Mouse (Mus musculus): ENCODE results near the gene Mbnl2. TPM values are rescaled to one million over a fixed set of nuclear protein-coding genes. Genes with fewer than 3 reads are reported as not detected.

The Mbnl2 gene
- total RNA-seq, 1 experiment, result 33.4 TPM

DNA sequence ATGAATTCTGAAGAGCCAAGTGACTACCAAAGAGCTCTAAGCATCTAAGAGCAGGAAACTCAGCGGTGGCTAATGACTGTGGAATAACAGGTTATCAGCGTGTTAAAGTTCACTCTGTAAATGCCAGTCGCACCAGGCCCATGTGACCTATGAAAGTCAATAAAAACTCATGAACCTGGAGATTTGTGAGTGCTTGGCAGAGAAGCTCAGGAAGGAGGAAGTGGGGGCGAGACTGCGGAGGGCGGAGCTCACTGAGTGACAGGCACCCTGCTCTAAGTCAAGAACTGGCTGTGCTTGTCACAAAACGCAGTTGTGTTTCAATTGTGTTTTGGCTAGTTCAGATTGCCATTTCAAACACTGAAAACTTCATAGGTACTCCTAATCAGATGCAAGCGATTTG, 131.4 kb downstream of the Mbnl2 start:
- Histone ChIP-seq H3K27ac (ENCODE audit: insufficient read depth, low read depth, low read length, poor library complexity, severe bottlenecking) (no peak overlapping the region), H3K4me3 (ENCODE audit: insufficient read depth in 1 of 2, low read depth in 1 of 2, low read length in 2 of 2, poor library complexity in 1 of 2, severe bottlenecking in 1 of 2) (no peak overlapping the region), H3K4me1 (ENCODE audit: control insufficient read depth in 2 of 2, insufficient read depth in 2 of 2, low read length in 2 of 2, poor library complexity in 1 of 2) (no peaks in the 10 kb centered on the region), H3K9me3 (ENCODE audit: control insufficient read depth, insufficient read depth, low read depth, low read length) (no peaks in the 10 kb centered on the region), H3K36me3 (ENCODE audit: control insufficient read depth, insufficient read depth, low read length, poor library complexity, severe bottlenecking) (peaks cover 4% of the 10 kb centered on the region; the same call in 1 of the 2 replicates), H3K9ac (ENCODE audit: insufficient read depth, low read depth, low read length, poor library complexity, severe bottlenecking) (no peak overlapping the region)
- in situ Hi-C loops (cut with MboI; ENCODE audit: low sequenced_read_pairs in 2 of 2, unreplicated experiment in 2 of 2), result no loop called here
- no peak for TF ChIP-seq HCFC1 (IDR thresholded peaks at IDR 0.05; ENCODE audit: borderline replicate concordance, insufficient read depth, low read length)
- TF ChIP-seq ZC3H11A (IDR thresholded peaks at IDR 0.05; ENCODE audit: borderline replicate concordance, low read depth, low read length), result no peak
- TF ChIP-seq MAFK (IDR thresholded peaks at IDR 0.05; ENCODE audit: insufficient read depth, low read depth, low read length), result no peak
- no peak for TF ChIP-seq CHD2 (IDR thresholded peaks at IDR 0.05; ENCODE audit: low read depth, low read length)
- TF ChIP-seq ZNF384 (IDR thresholded peaks at IDR 0.05; ENCODE audit: low read depth, low read length), result no peak
- no peak for DNase-seq (ENCODE audit: low read depth, low spot score)

DNA sequence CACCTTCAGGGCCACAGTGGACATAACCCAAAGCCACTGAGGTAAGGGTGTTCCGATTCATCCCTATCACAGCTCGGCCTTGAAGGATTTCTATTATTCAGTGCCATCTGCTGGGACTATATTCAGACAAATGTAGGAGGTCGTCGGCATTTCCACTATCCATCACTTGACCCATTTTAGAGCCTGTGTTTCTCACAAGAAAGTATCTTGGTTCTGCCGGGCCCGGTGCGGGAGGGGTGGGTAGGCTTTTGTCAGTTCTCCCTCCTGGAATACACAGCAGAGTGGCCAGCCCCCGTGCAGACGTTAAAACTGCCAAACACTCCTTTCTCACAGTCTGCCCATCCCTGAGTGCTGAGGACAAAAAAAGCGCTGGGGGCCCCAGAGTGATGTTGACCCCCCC, 134.4 kb downstream of the Mbnl2 start:
- no peaks in the 10 kb centered on the region for H3K9me3 ChIP-seq (ENCODE audit: control insufficient read depth, insufficient read depth, low read depth, low read length)
- peaks cover 2% of the 10 kb centered on the region; the same call in 1 of the 2 replicates for H3K36me3 ChIP-seq (ENCODE audit: control insufficient read depth, insufficient read depth, low read length, poor library complexity, severe bottlenecking)
- in situ Hi-C loops (cut with MboI; ENCODE audit: low sequenced_read_pairs in 2 of 2, unreplicated experiment in 2 of 2), result no loop called here
- H3K4me3 ChIP-seq (ENCODE audit: insufficient read depth in 1 of 2, low read depth in 1 of 2, low read length in 2 of 2, poor library complexity in 1 of 2, severe bottlenecking in 1 of 2), result no peak overlapping the region
- H3K27ac ChIP-seq (ENCODE audit: insufficient read depth, low read depth, low read length, poor library complexity, severe bottlenecking), result no peak overlapping the region
- TF ChIP-seq MAFK (IDR thresholded peaks at IDR 0.05; ENCODE audit: insufficient read depth, low read depth, low read length) (no peak), HCFC1 (IDR thresholded peaks at IDR 0.05; ENCODE audit: borderline replicate concordance, insufficient read depth, low read length) (no peak), ZC3H11A (IDR thresholded peaks at IDR 0.05; ENCODE audit: borderline replicate concordance, low read depth, low read length) (no peak), CHD2 (IDR thresholded peaks at IDR 0.05; ENCODE audit: low read depth, low read length) (no peak), ZNF384 (IDR thresholded peaks at IDR 0.05; ENCODE audit: low read depth, low read length) (no peak)
- H3K9ac ChIP-seq (ENCODE audit: insufficient read depth, low read depth, low read length, poor library complexity, severe bottlenecking), result no peak overlapping the region
- no peak for DNase-seq (ENCODE audit: low read depth, low spot score)
- no peaks in the 10 kb centered on the region for H3K4me1 ChIP-seq (ENCODE audit: control insufficient read depth in 2 of 2, insufficient read depth in 2 of 2, low read length in 2 of 2, poor library complexity in 1 of 2)

DNA sequence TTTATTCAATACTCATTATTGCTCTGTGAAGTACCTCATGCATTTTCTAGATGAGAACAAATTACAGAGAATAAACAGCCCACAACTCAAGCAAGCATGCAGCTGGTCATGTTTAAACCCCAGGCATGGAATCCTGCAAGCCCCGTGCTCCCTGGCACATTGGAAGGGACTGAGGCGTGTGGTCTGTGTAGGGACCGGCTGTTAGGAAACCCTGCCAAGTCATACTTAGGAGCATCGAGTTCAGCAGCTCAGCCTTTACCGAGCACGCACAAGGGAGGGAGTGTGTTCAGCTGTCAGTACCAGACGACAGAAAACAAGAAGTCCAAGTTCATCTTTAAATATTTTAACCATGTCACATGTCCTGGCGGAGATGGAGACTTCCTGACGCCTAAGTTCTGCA, 141.4 kb downstream of the Mbnl2 start:
- no peak for DNase-seq (ENCODE audit: low read depth, low spot score)
- TF ChIP-seq HCFC1 (IDR thresholded peaks at IDR 0.05; ENCODE audit: borderline replicate concordance, insufficient read depth, low read length) (no peak), MAFK (IDR thresholded peaks at IDR 0.05; ENCODE audit: insufficient read depth, low read depth, low read length) (no peak), CHD2 (IDR thresholded peaks at IDR 0.05; ENCODE audit: low read depth, low read length) (no peak), ZNF384 (IDR thresholded peaks at IDR 0.05; ENCODE audit: low read depth, low read length) (no peak), ZC3H11A (IDR thresholded peaks at IDR 0.05; ENCODE audit: borderline replicate concordance, low read depth, low read length) (no peak)
- Histone ChIP-seq H3K9me3 (ENCODE audit: control insufficient read depth, insufficient read depth, low read depth, low read length) (no peaks in the 10 kb centered on the region), H3K9ac (ENCODE audit: insufficient read depth, low read depth, low read length, poor library complexity, severe bottlenecking) (no peak overlapping the region), H3K36me3 (ENCODE audit: control insufficient read depth, insufficient read depth, low read length, poor library complexity, severe bottlenecking) (no peaks in the 10 kb centered on the region; the same call in 1 of the 2 replicates), H3K4me1 (ENCODE audit: control insufficient read depth in 2 of 2, insufficient read depth in 2 of 2, low read length in 2 of 2, poor library complexity in 1 of 2) (no peaks in the 10 kb centered on the region), H3K4me3 (ENCODE audit: insufficient read depth in 1 of 2, low read depth in 1 of 2, low read length in 2 of 2, poor library complexity in 1 of 2, severe bottlenecking in 1 of 2) (no peak overlapping the region), H3K27ac (ENCODE audit: insufficient read depth, low read depth, low read length, poor library complexity, severe bottlenecking) (no peak overlapping the region)
- in situ Hi-C loops (cut with MboI; ENCODE audit: low sequenced_read_pairs in 2 of 2, unreplicated experiment in 2 of 2), result no loop called here

DNA sequence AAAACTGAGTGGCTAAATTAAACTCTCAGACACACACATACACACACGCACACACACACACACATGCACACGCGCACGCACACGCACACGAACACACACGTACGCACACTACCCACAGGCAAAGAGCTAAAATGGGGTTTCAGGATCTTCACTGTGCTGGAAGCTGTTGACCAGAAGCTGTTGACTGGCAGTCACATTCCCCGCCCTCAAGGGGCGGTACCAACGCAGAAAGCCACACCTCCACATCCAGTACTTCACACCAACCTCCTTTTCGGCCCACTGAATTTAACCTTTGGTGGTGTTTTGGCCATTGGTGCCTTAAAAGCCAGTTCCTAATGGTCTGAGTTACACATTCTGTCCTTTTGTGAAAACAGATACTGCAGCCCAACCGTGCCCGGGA, 143.5 kb downstream of the Mbnl2 start:
- peaks cover 2% of the 10 kb centered on the region; the same call in 1 of the 2 replicates for H3K36me3 ChIP-seq (ENCODE audit: control insufficient read depth, insufficient read depth, low read length, poor library complexity, severe bottlenecking)
- no peak overlapping the region for H3K4me3 ChIP-seq (ENCODE audit: insufficient read depth in 1 of 2, low read depth in 1 of 2, low read length in 2 of 2, poor library complexity in 1 of 2, severe bottlenecking in 1 of 2)
- DNase-seq (ENCODE audit: low read depth, low spot score), result peak; percentile 33
- H3K9me3 ChIP-seq (ENCODE audit: control insufficient read depth, insufficient read depth, low read depth, low read length), result no peaks in the 10 kb centered on the region
- in situ Hi-C loops (cut with MboI; ENCODE audit: low sequenced_read_pairs in 2 of 2, unreplicated experiment in 2 of 2), result no loop called here
- no peaks in the 10 kb centered on the region for H3K4me1 ChIP-seq (ENCODE audit: control insufficient read depth in 2 of 2, insufficient read depth in 2 of 2, low read length in 2 of 2, poor library complexity in 1 of 2)
- TF ChIP-seq HCFC1 (IDR thresholded peaks at IDR 0.05; ENCODE audit: borderline replicate concordance, insufficient read depth, low read length), result no peak
- no peak for TF ChIP-seq CHD2 (IDR thresholded peaks at IDR 0.05; ENCODE audit: low read depth, low read length)
- TF ChIP-seq ZC3H11A (IDR thresholded peaks at IDR 0.05; ENCODE audit: borderline replicate concordance, low read depth, low read length), result no peak
- TF ChIP-seq ZNF384 (IDR thresholded peaks at IDR 0.05; ENCODE audit: low read depth, low read length), result no peak
- TF ChIP-seq MAFK (IDR thresholded peaks at IDR 0.05; ENCODE audit: insufficient read depth, low read depth, low read length), result no peak
- H3K9ac ChIP-seq (ENCODE audit: insufficient read depth, low read depth, low read length, poor library complexity, severe bottlenecking), result no peak overlapping the region
- H3K27ac ChIP-seq (ENCODE audit: insufficient read depth, low read depth, low read length, poor library complexity, severe bottlenecking), result no peak overlapping the region

DNA sequence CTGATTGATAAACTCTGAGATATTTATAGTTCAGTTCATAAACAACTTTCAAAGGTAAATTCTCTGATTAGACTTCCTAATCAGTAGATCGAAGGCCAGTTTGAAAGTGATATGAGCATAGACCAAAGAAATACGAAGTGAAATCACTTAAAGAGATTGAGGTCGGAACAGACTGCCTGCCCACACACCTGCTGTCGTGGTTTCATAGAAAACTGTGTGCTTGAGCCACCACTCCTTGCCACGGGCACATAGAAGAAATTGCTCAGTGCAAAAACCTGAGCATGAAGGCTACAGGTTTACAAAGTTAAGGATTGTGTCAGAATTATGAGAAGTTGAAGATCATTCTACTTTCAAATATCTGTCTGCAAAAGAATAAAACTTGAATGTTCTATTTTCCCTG, 153.0 kb downstream of the Mbnl2 start:
- Histone ChIP-seq H3K4me1 (ENCODE audit: control insufficient read depth in 2 of 2, insufficient read depth in 2 of 2, low read length in 2 of 2, poor library complexity in 1 of 2) (no peaks in the 10 kb centered on the region), H3K9me3 (ENCODE audit: control insufficient read depth, insufficient read depth, low read depth, low read length) (no peaks in the 10 kb centered on the region), H3K27ac (ENCODE audit: insufficient read depth, low read depth, low read length, poor library complexity, severe bottlenecking) (no peak overlapping the region), H3K36me3 (ENCODE audit: control insufficient read depth, insufficient read depth, low read length, poor library complexity, severe bottlenecking) (no peaks in the 10 kb centered on the region), H3K4me3 (ENCODE audit: insufficient read depth in 1 of 2, low read depth in 1 of 2, low read length in 2 of 2, poor library complexity in 1 of 2, severe bottlenecking in 1 of 2) (no peak overlapping the region), H3K9ac (ENCODE audit: insufficient read depth, low read depth, low read length, poor library complexity, severe bottlenecking) (no peak overlapping the region)
- TF ChIP-seq ZC3H11A (IDR thresholded peaks at IDR 0.05; ENCODE audit: borderline replicate concordance, low read depth, low read length) (no peak), ZNF384 (IDR thresholded peaks at IDR 0.05; ENCODE audit: low read depth, low read length) (no peak), HCFC1 (IDR thresholded peaks at IDR 0.05; ENCODE audit: borderline replicate concordance, insufficient read depth, low read length) (no peak), MAFK (IDR thresholded peaks at IDR 0.05; ENCODE audit: insufficient read depth, low read depth, low read length) (no peak), CHD2 (IDR thresholded peaks at IDR 0.05; ENCODE audit: low read depth, low read length) (no peak)
- DNase-seq (ENCODE audit: low read depth, low spot score), result no peak
- in situ Hi-C loops (cut with MboI; ENCODE audit: low sequenced_read_pairs in 2 of 2, unreplicated experiment in 2 of 2), result no loop called here
